Mouse (Mus musculus) midbrain, postnatal 0 days (tissue): ENCODE results near the gene Brsk1. TPM values are rescaled to one million over a fixed set of nuclear protein-coding genes. Genes with fewer than 3 reads are reported as not detected.

ENCODE experiments used
- ATAC-seq: fragments of 200-750 bp; cut with Nextera tagmentation; 2 replicates; pipeline ENCODE4 v1.8.0; 2017; ENCODE audit warnings: moderate number of reproducible peaks, mild to moderate bottlenecking, moderate TSS enrichment, moderate library complexity; ENCODE audit not compliant: low FRiP score
- DNase-seq: peaks from one replicate; pipeline ENCODE4 v3.0.0-alpha.2; 2015; ENCODE audit warnings: low spot score
- H3K27ac ChIP-seq: fragments of 300-500 bp; sonication (generic); 2 replicates; pipeline ENCODE4 v1.5.1; 2014; ENCODE audit warnings: low read depth, mild to moderate bottlenecking, low read length, mixed read lengths
- H3K27me3 ChIP-seq: fragments of 300-500 bp; sonication (generic); 2 replicates; pipeline ENCODE4 v1.6.1; 2014; ENCODE audit warnings: low read length, control low read depth, mixed read lengths; ENCODE audit not compliant: insufficient read depth
- H3K36me3 ChIP-seq: fragments of 300-500 bp; sonication (generic); 2 replicates; pipeline ENCODE4 v1.6.1; 2014; ENCODE audit warnings: low read length, control low read depth, mixed read lengths; ENCODE audit not compliant: insufficient read depth
- H3K4me1 ChIP-seq: fragments of 300-500 bp; sonication (generic); 2 replicates; pipeline ENCODE4 v1.6.1; 2014; ENCODE audit warnings: mild to moderate bottlenecking, control low read depth, antibody characterized with exemption, low read length, mixed read lengths; ENCODE audit not compliant: insufficient read depth
- H3K4me2 ChIP-seq: fragments of 300-500 bp; sonication (generic); 2 replicates; pipeline ENCODE4 v1.6.1; 2014; ENCODE audit warnings: low read depth, mild to moderate bottlenecking, low read length, mixed read lengths; ENCODE audit not compliant: poor library complexity, severe bottlenecking
- H3K4me3 ChIP-seq: fragments of 300-500 bp; sonication (generic); 2 replicates; pipeline ENCODE4 v1.5.1; 2014; ENCODE audit warnings: low read depth, mild to moderate bottlenecking, low read length, moderate library complexity
- H3K9ac ChIP-seq: fragments of 300-500 bp; sonication (generic); replicated peaks from 2 replicates; pipeline ENCODE4 v1.6.1; 2014; ENCODE audit warnings: mild to moderate bottlenecking, low read length, moderate library complexity, mixed read lengths; ENCODE audit not compliant: poor library complexity, severe bottlenecking
- H3K9me3 ChIP-seq: fragments of 300-500 bp; sonication (generic); 2 replicates; pipeline ENCODE4 v1.6.1; 2016; ENCODE audit warnings: low read length, control low read depth
- CTCF ChIP-seq: IDR thresholded peaks from 2 replicates; pipeline ENCODE4 v1.5.1; 2016; ENCODE audit warnings: antibody characterized with exemption, mild to moderate bottlenecking
- WGBS: fragments of 180-500 bp; shearing (Covaris S2); extraction: QIAGEN DNeasy Blood & Tissue Kit; methylation state at CpG from one replicate; pipeline ENCODE4 v1.1.7; 2014; 5-methylcytosine and 5-hydroxymethylcytosine counted together
- polyA plus RNA-seq: library from polyadenylated mRNA; unstranded; fragments of >200 nt; fragmentation: Nextera tagmentation; extraction: Ambion mirVana; gene quantifications from 2 replicates; pipeline ENCODE4 v1.2.1, GENCODE M21; 2015
- total RNA-seq: library from RNA; depleted of rRNA; stranded (reverse); fragments of >200 nt; gene quantifications from 2 replicates; pipeline ENCODE4 v1.2.3, GENCODE M21; 2014

Gene Brsk1
- total and polyA plus RNA-seq, 2 experiments from 2014 or later = 7.2 to 226 TPM

GRCm38 (mm10) chr7:4669156-4669555 lies 21.2 kb upstream of the Brsk1 start:
- Histone ChIP-seq H3K9ac (no peak overlapping the region), H3K4me2 (no peak overlapping the region), H3K27me3 (no peaks in the 10 kb centered on the region), H3K36me3 (peaks cover 44% of the 10 kb centered on the region), H3K4me3 (no peak overlapping the region), H3K9me3 (no peaks in the 10 kb centered on the region), H3K4me1 (no peaks in the 10 kb centered on the region), H3K27ac (no peak overlapping the region)
- ATAC-seq = no peak
- no peak for DNase-seq
- WGBS = 97% methylated on average over 9 of the region's 9 CpGs
- TF ChIP-seq CTCF = no peak

GRCm38 (mm10) chr7:4670655-4671255 lies 19.6 kb upstream of the Brsk1 start:
- TF ChIP-seq CTCF = no peak
- peaks cover 44% of the 10 kb centered on the region for H3K36me3 ChIP-seq

DNA sequence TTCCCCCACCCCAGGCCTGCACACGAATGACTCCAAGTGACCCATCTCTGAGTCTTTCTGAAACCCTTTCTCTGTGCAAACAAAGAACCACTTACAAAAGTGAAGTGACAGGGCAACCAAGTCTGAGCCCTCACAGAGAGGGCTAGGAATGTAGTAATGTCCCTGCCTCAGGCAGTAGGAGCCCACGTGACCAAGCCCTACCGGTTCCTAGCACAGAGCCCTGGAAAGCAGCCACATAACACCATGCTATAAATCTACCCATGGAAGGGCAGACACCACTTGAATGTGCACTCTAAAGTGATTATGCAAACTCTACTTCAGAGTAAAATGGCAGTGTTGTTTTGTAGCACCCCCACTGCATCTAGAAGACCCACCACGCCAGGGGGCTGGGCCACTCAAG lies 18.4 kb upstream of the Brsk1 start:
- Histone ChIP-seq H3K27me3 (no peaks in the 10 kb centered on the region), H3K4me1 (no peaks in the 10 kb centered on the region), H3K27ac (no peak overlapping the region), H3K4me2 (no peak overlapping the region), H3K9ac (no peak overlapping the region), H3K9me3 (no peaks in the 10 kb centered on the region), H3K36me3 (peaks cover 42% of the 10 kb centered on the region), H3K4me3 (no peak overlapping the region)
- no peak for TF ChIP-seq CTCF
- DNase-seq = no peak
- WGBS = 80% methylated on average over 4 of the region's 4 CpGs
- ATAC-seq = no peak

More at GRCm38 (mm10) chr7:4670655-4671255, 19.6 kb upstream of the Brsk1 start:
- no peak overlapping the region for H3K4me3 ChIP-seq
- H3K27ac ChIP-seq = no peak overlapping the region
- 95% methylated on average over 8 of the region's 8 CpGs for WGBS
- H3K9me3 ChIP-seq = no peaks in the 10 kb centered on the region
- no peaks in the 10 kb centered on the region for H3K4me1 ChIP-seq
- H3K4me2 ChIP-seq = no peak overlapping the region
- no peak for DNase-seq
- no peak overlapping the region for H3K9ac ChIP-seq
- H3K27me3 ChIP-seq = no peaks in the 10 kb centered on the region
- ATAC-seq = no peak

DNA sequence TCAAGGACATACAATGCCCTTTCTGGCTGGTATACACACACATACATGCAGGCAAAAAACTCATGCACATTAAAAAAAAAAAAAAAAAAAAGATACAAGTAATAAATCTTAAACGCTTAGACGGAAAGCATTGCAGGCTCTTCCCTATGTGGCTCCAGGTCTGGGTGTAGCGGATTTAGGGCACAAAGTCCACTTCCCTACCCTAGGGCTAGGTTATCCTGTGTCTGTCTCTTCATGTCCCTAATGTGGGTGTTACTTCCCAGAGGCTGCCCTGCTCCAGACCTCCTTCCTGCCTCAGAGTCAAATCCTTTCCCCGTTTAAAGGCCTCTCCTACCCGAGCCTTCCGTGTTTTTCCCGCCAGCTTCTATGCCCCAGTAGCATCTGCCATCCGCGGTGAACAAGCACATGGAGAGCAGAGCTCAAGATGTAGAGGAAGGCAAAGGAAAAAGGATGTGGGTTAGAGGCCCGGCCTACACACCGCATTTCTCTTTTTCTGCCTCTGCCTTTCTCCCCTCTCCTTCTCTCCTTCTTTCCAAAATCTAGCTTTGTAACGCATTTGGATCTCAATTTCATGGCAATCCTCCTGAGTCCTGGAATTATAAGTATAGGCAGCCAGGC lies 16.2 kb upstream of the Brsk1 start:
- H3K4me1 ChIP-seq = no peaks in the 10 kb centered on the region
- no peaks in the 10 kb centered on the region for H3K27me3 ChIP-seq
- H3K4me2 ChIP-seq = no peak overlapping the region
- 92% methylated on average over 12 of the region's 12 CpGs for WGBS
- ATAC-seq = no peak
- H3K36me3 ChIP-seq = peaks cover 49% of the 10 kb centered on the region
- DNase-seq = no peak
- H3K27ac ChIP-seq = no peak overlapping the region
- no peak overlapping the region for H3K4me3 ChIP-seq
- H3K9me3 ChIP-seq = no peaks in the 10 kb centered on the region
- no peak for TF ChIP-seq CTCF
- no peak overlapping the region for H3K9ac ChIP-seq

- H3K27ac ChIP-seq = no peak overlapping the region
- DNase-seq = no peak
- H3K9me3 ChIP-seq = no peaks in the 10 kb centered on the region
- H3K27me3 ChIP-seq = no peaks in the 10 kb centered on the region
- H3K4me2 ChIP-seq = no peak overlapping the region
- ATAC-seq = no peak
- H3K4me1 ChIP-seq = no peaks in the 10 kb centered on the region
- 96% methylated on average over 7 of the region's 7 CpGs for WGBS
- no peak overlapping the region for H3K9ac ChIP-seq
- no peak overlapping the region for H3K4me3 ChIP-seq
- no peak for TF ChIP-seq CTCF
- peaks cover 54% of the 10 kb centered on the region for H3K36me3 ChIP-seq
These were observed 15.2 kb upstream of the Brsk1 start for GRCm38 (mm10) chr7:4675200-4675599.

DNA sequence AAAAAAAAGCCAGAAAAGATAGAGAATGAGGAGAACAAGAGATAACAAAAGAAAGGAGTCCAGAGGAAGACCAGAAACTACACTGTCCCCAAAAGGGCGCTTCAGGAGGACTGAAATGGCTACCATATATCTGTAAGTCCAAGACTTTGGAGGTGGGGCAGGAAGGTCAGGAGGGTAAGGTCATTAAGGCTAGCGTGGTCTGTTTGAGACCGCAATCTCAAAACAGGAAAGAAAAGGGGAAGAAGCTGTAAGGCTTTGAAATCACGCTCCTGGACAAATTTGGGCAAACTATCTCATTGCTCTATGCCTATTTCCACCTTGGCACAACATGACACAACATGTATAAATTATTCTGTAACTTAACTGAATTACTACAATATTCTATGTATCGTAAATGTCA lies 7.1 kb upstream of the Brsk1 start:
- ATAC-seq = no peak
- no peaks in the 10 kb centered on the region for H3K9me3 ChIP-seq
- H3K9ac ChIP-seq = no peak overlapping the region
- no peak for DNase-seq
- H3K4me1 ChIP-seq = peaks cover 5% of the 10 kb centered on the region
- no peak for TF ChIP-seq CTCF
- WGBS = 90% methylated on average over 5 of the region's 5 CpGs
- no peak overlapping the region for H3K4me3 ChIP-seq
- no peak overlapping the region for H3K4me2 ChIP-seq
- H3K27me3 ChIP-seq = no peaks in the 10 kb centered on the region
- H3K36me3 ChIP-seq = peaks cover 13% of the 10 kb centered on the region
- H3K27ac ChIP-seq = no peak overlapping the region
